Mouse (Mus musculus) midbrain, embryonic 14.5 days (tissue): ENCODE data around the gene Naa50. TPM values are rescaled to one million over a fixed set of nuclear protein-coding genes. Genes with fewer than 3 reads are reported as not detected.
A peak's percentile ranks its signal among the peaks of the same experiment; 100 is the strongest.

Source experiments
- ATAC-seq: fragments of 200-750 bp; cut with Nextera tagmentation; 2 replicates; pipeline ENCODE4 v1.8.0; 2017; ENCODE audit warnings: moderate number of reproducible peaks, moderate library complexity; ENCODE audit not compliant: low FRiP score, low TSS enrichment
- DNase-seq: peaks from one replicate; pipeline ENCODE4 v3.0.0-alpha.2; 2015
- H3K27ac ChIP-seq: fragments of 300-500 bp; sonication (generic); replicated peaks from 2 replicates; pipeline ENCODE4 v1.5.1; 2014; ENCODE audit warnings: mild to moderate bottlenecking, low read depth, low read length, moderate library complexity
- H3K27me3 ChIP-seq: fragments of 300-500 bp; sonication (generic); 2 replicates; pipeline ENCODE4 v1.6.1; 2014; ENCODE audit warnings: low read length, control low read depth, mixed read lengths; ENCODE audit not compliant: control insufficient read depth, insufficient read depth
- H3K36me3 ChIP-seq: fragments of 300-500 bp; sonication (generic); 2 replicates; pipeline ENCODE4 v1.6.1; 2014; ENCODE audit warnings: low read length, control low read depth; ENCODE audit not compliant: control insufficient read depth, insufficient read depth
- H3K4me1 ChIP-seq: fragments of 300-500 bp; sonication (generic); 2 replicates; pipeline ENCODE4 v1.6.1; 2014; ENCODE audit warnings: mild to moderate bottlenecking, antibody characterized with exemption, low read length, control low read depth; ENCODE audit not compliant: control insufficient read depth, insufficient read depth
- H3K4me2 ChIP-seq: fragments of 300-500 bp; sonication (generic); 2 replicates; pipeline ENCODE4 v1.6.1; 2014; ENCODE audit warnings: mild to moderate bottlenecking, low read length, moderate library complexity
- H3K4me3 ChIP-seq: fragments of 300-500 bp; sonication (generic); replicated peaks from 2 replicates; pipeline ENCODE4 v1.5.1; 2014; ENCODE audit warnings: low read depth, low read length
- H3K9ac ChIP-seq: fragments of 300-500 bp; sonication (generic); replicated peaks from 2 replicates; pipeline ENCODE4 v1.6.1; 2014; ENCODE audit warnings: mild to moderate bottlenecking, low read length, moderate library complexity
- H3K9me3 ChIP-seq: fragments of 300-500 bp; sonication (generic); 2 replicates; pipeline ENCODE4 v1.6.1; 2016; ENCODE audit warnings: low read length, control low read depth, mixed read lengths; ENCODE audit not compliant: control insufficient read depth
- WGBS: fragments of 180-500 bp; shearing (Covaris S2); extraction: QIAGEN DNeasy Blood & Tissue Kit; methylation state at CpG from one replicate; pipeline ENCODE4 v1.1.7; 2014; 5-methylcytosine and 5-hydroxymethylcytosine counted together
- polyA plus RNA-seq: library from polyadenylated mRNA; unstranded; fragments of >200 nt; fragmentation: Nextera tagmentation; extraction: Ambion mirVana; gene quantifications from 2 replicates; pipeline ENCODE4 v1.2.1, GENCODE M21; 2014

The Naa50 gene
- polyA plus RNA-seq, 1 experiment from 2014 or later = 43.7 TPM

GRCm38 (mm10) chr16:44136511-44137021, 3.1 kb upstream of the Naa50 start:
- H3K36me3 ChIP-seq = no peaks in the 10 kb centered on the region
- no peak overlapping the region for H3K4me2 ChIP-seq
- H3K9me3 ChIP-seq = no peaks in the 10 kb centered on the region
- H3K9ac ChIP-seq = no peak overlapping the region
- no peak for DNase-seq
- peaks cover 16% of the 10 kb centered on the region for H3K4me1 ChIP-seq
- ATAC-seq = no peak
- 93% methylated on average over 6 of the region's 6 CpGs for WGBS
- H3K27me3 ChIP-seq = no peaks in the 10 kb centered on the region
- H3K4me3 ChIP-seq = no peak overlapping the region
- no peak overlapping the region for H3K27ac ChIP-seq

GRCm38 (mm10) chr16:44138377-44138978, 1.2 kb upstream of the Naa50 start:
- DNase-seq (no peak), ATAC-seq (peak; percentile 49; the same call in 1 of the 2 replicates)
- no peaks in the 10 kb centered on the region for H3K9me3 ChIP-seq
- H3K9ac ChIP-seq = peak overlapping the region; percentile 93
- H3K4me1 ChIP-seq = peaks cover 18% of the 10 kb centered on the region
- WGBS = 2% methylated on average over 24 of the region's 24 CpGs
- peak overlapping the region; percentile 90 for H3K4me2 ChIP-seq
- H3K27ac ChIP-seq = peak overlapping the region; percentile 97
- H3K4me3 ChIP-seq = peak overlapping the region; percentile 96
- H3K36me3 ChIP-seq = no peaks in the 10 kb centered on the region
- no peaks in the 10 kb centered on the region for H3K27me3 ChIP-seq

DNA sequence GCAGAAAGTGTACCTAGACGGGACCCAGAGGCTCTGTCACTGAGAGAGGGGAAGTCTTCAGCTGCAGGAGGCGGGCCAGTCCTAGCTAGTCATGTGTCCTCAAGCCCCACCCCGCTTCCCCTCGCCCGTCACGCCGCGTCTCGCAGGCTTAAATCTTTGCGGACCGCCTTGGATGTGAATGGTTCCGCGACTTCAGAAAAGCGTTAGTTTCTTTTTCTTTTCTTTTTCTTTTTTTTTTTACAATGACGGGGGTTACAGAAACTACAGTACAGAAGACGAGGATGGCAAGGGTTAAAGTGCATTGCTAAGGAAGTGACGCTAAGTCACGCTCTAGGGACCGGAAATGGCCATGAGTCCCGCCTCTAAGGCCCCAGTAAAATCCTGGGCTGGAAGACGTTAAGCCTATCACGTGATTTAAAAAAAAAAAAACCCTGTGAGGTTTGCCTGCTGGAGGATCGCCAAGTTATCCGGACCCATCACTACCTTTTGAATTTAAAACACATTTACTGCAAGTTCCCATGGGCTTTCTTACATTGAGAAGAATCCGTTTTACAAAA, 573 bp upstream of the Naa50 start:
- Histone ChIP-seq H3K4me1 (peaks cover 18% of the 10 kb centered on the region), H3K9ac (peak overlapping the region; percentile 93), H3K4me2 (peak overlapping the region; percentile 90), H3K9me3 (no peaks in the 10 kb centered on the region), H3K4me3 (peak overlapping the region; percentile 96), H3K27me3 (no peaks in the 10 kb centered on the region), H3K36me3 (no peaks in the 10 kb centered on the region), H3K27ac (peak overlapping the region; percentile 97)
- peak; percentile 90 for ATAC-seq
- peak; percentile 97 for DNase-seq
- WGBS = under 1% methylated on average over 25 of the region's 25 CpGs

DNA sequence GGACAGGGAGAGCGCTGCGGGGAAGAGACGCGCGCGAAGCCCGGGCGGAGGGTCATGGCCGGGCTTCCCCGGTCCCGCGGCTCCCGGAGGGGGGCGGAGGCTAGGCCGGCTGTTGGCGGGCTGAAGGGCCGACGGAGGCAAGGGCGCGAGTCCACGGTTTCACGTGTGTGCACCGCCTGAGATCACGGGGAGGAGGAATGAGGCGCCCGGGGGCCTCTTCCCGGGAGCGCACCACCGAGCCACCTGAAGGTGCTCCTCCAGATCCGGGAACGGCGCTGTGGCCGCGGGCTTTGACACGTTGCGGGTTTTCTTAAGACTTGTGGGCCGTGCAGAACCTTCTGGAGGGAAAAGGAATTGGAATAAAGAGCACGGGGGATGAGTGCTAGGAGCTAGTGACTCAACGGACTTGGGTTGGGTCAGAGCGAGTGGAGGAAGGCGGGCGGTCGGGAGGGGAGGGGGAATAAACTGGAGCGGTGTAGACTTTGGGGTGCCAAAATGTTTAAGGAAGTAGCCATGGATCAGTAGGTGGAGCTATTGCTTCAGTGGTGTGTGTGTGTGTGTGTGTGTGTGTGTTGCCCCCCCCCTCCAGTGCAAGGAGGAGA, 657 bp downstream of the Naa50 start:
- no peaks in the 10 kb centered on the region for H3K27me3 ChIP-seq
- peak overlapping the region; percentile 93 for H3K9ac ChIP-seq
- no peaks in the 10 kb centered on the region for H3K9me3 ChIP-seq
- ATAC-seq = peak; percentile 31
- peak overlapping the region; percentile 96 for H3K4me3 ChIP-seq
- WGBS = under 1% methylated on average over 42 of the region's 44 CpGs
- no peaks in the 10 kb centered on the region for H3K36me3 ChIP-seq
- peak; percentile 78 for DNase-seq
- H3K4me2 ChIP-seq = peak overlapping the region; percentile 75
- H3K27ac ChIP-seq = peak overlapping the region; percentile 97
- H3K4me1 ChIP-seq = peaks cover 18% of the 10 kb centered on the region

DNA sequence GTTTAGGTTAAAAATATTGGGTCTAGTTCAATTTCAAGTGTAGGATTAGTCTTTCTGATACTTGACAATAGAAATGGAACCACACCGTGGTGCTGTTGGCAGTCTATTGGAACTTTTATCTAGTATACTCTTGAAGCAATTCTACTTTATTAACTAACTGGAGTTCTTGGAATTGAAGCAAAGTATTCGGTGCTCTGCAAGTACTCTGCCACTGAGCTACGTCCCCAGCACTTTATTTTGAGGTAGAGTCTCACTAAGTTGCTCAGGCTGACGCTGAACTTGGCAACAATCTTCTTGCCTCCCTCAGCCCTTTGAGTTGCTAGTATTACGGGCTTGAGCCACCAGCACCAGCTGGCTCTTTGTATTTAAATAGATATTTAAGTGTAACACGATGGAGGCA, 1.9 kb downstream of the Naa50 start:
- Histone ChIP-seq H3K36me3 (no peaks in the 10 kb centered on the region), H3K9me3 (no peaks in the 10 kb centered on the region), H3K27me3 (no peaks in the 10 kb centered on the region), H3K9ac (no peak overlapping the region), H3K27ac (no peak overlapping the region), H3K4me2 (peak overlapping the region; percentile 75), H3K4me1 (peaks cover 18% of the 10 kb centered on the region), H3K4me3 (peak overlapping the region; percentile 96; the same call in 1 of the 2 replicates)
- ATAC-seq = no peak
- WGBS = 44% methylated on average over 6 of the region's 6 CpGs
- DNase-seq = peak; percentile 42

DNA sequence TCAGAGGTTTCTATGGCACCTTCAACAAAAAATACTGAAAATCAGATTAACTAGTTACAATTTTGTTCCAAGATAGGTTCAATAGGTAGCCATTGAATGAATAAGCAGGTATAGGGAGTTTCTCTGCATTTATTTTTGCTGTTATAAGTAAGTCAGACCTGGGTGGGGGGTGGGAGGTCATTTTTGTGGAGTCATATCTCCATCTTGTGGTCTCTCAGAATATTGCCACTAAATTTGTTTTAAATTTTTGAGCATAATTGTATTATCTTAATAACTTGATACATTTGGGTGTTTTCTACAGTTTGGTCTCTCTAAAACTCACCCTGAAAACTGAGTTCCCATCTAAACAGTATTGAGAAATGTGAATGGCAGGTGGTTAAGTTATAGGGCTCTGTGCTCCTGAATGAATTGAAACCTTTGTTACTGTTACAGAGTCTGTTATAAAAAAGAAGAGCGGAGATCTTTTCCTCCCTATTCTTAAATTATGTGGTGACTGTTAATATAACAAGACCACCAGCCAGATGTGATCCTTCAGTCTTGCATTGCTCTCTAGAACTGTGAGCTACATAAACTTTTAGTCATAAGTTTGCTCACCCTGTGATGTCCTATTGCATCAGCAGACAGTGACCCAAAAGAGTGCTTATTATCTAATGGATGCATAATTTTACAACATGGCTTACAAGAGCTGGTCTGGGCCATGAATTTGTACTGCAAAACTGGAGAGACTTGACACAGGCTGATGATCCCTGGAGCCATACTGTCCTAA, 9.6 kb downstream of the Naa50 start:
- peak; percentile 39 for DNase-seq
- no peaks in the 10 kb centered on the region for H3K27me3 ChIP-seq
- no peak overlapping the region for H3K4me3 ChIP-seq
- H3K27ac ChIP-seq = no peak overlapping the region
- ATAC-seq = no peak
- no peak overlapping the region for H3K9ac ChIP-seq
- H3K4me2 ChIP-seq = no peak overlapping the region
- H3K36me3 ChIP-seq = no peaks in the 10 kb centered on the region
- no peaks in the 10 kb centered on the region for H3K9me3 ChIP-seq
- no peaks in the 10 kb centered on the region for H3K4me1 ChIP-seq
- WGBS = 100% methylated on average over 1 of the region's 1 CpGs

DNA sequence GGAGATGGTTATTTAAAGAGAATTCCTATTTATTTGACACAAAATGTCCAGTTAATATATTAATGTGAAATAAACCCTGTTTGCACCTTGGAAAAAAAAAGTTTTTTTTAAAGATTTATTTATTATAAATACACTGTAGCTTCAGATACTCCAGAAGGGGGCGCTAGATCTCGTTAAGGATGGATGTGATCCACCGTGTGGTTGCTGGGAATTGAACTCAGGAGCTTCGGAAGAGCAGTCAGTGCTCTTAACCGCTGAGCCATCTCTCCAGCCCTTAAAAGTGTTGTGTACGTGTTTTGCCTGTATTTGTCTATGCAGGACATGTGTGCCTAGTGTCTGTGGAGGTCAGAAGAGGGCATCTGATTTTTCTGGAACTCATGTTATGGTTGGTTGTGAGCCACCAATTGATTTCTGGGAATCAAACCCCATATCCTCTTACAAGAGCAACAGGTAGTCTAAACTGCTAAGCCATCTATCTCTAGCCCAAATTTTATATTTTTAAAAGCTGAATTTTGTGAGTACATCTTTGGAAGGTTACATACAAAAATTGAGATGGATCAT, 14.9 kb downstream of the Naa50 start:
- no peak overlapping the region for H3K4me3 ChIP-seq
- peaks cover 17% of the 10 kb centered on the region for H3K36me3 ChIP-seq
- no peaks in the 10 kb centered on the region for H3K27me3 ChIP-seq
- ATAC-seq = no peak
- H3K27ac ChIP-seq = no peak overlapping the region
- DNase-seq = peak; percentile 13
- no peak overlapping the region for H3K4me2 ChIP-seq
- H3K4me1 ChIP-seq = no peaks in the 10 kb centered on the region
- 72% methylated on average over 6 of the region's 6 CpGs for WGBS
- no peak overlapping the region for H3K9ac ChIP-seq
- H3K9me3 ChIP-seq = no peaks in the 10 kb centered on the region

DNA sequence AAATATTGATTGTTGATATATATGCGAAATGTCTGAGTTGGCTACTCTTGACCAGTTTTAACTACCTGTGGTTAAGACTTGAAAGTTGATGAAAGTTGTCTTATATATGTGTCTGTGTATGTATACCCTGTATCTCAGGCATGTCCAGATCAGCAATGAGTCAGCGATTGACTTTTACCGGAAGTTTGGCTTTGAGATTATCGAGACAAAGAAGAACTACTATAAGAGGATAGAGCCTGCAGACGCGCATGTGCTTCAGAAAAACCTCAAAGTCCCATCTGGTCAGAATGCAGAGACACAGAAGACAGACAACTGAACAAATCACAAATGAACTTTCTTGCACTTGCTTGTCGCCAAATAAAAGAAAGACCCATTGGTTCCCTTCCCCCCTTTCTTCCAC, 19.7 kb downstream of the Naa50 start:
- no peak overlapping the region for H3K27ac ChIP-seq
- ATAC-seq = no peak
- H3K27me3 ChIP-seq = no peaks in the 10 kb centered on the region
- 93% methylated on average over 7 of the region's 7 CpGs for WGBS
- H3K4me1 ChIP-seq = no peaks in the 10 kb centered on the region
- no peak overlapping the region for H3K4me2 ChIP-seq
- no peak overlapping the region for H3K4me3 ChIP-seq
- no peaks in the 10 kb centered on the region for H3K9me3 ChIP-seq
- H3K36me3 ChIP-seq = peaks cover 27% of the 10 kb centered on the region
- DNase-seq = no peak
- H3K9ac ChIP-seq = no peak overlapping the region
